Mouse (Mus musculus) CH12.LX (cell line): ENCODE measurements around the gene Cenpu. TPM values are rescaled to one million over a fixed set of nuclear protein-coding genes. Genes with fewer than 3 reads are reported as not detected.
A peak's percentile ranks its signal among the peaks of the same experiment; 100 is the strongest.

Source experiments
- DNase-seq: peaks from one replicate; pipeline ENCODE4 v3.0.0-alpha.2; 2013; ENCODE audit errors: extremely low read depth
- H3K27ac ChIP-seq: 2 replicates; pipeline ENCODE4 v1.5.1; 2012; ENCODE audit warnings: low read depth, mild to moderate bottlenecking, control low read depth, moderate library complexity; ENCODE audit not compliant: insufficient read depth
- H3K27me3 ChIP-seq: replicated peaks from 2 replicates; pipeline ENCODE3; 2012; ENCODE audit warnings: inconsistent platforms
- H3K36me3 ChIP-seq, 2 experiments: replicated peaks in 1 of 2; 2 replicates each; pipeline versions ENCODE3 to v1.6.1; 2012; ENCODE audit warnings: inconsistent platforms in 1 of 2, low read length in 1 of 2, mild to moderate bottlenecking in 1 of 2, mixed read lengths in 1 of 2, moderate library complexity in 1 of 2; ENCODE audit not compliant: control insufficient read depth in 1 of 2, insufficient read depth in 1 of 2
- H3K4me1 ChIP-seq, 2 experiments: 2 replicates each; pipeline ENCODE4 v1.6.1; 2012; ENCODE audit warnings: inconsistent platforms in 1 of 2, moderate library complexity in 1 of 2; ENCODE audit not compliant: insufficient read depth in 2 of 2, control insufficient read depth in 1 of 2
- H3K4me2 ChIP-seq: 2 replicates; pipeline ENCODE4 v1.6.1; 2012; ENCODE audit warnings: low read depth, mild to moderate bottlenecking, control low read depth; ENCODE audit not compliant: poor library complexity, insufficient read depth, severe bottlenecking
- H3K4me3 ChIP-seq, 3 experiments: fragments of 150-350 bp in 1 of 3; sonication (generic) in 1 of 3; replicated peaks in 1 of 3; 2 replicates each; pipeline versions ENCODE3 to v1.5.1; 2011 to 2012; ENCODE audit warnings: low read depth in 2 of 3, low read length in 2 of 3, mild to moderate bottlenecking in 2 of 3, moderate library complexity in 2 of 3, control low read depth in 1 of 3, improper control_type of control experiment in 1 of 3, inconsistent platforms in 1 of 3, mixed read lengths in 1 of 3; ENCODE audit not compliant: poor library complexity in 1 of 3
- H3K79me2 ChIP-seq: replicated peaks from 2 replicates; pipeline ENCODE4 v1.6.1; 2012; ENCODE audit warnings: mild to moderate bottlenecking, moderate library complexity; ENCODE audit not compliant: control insufficient read depth, poor library complexity, insufficient read depth, severe bottlenecking; ENCODE audit errors: extremely low read depth
- H3K9ac ChIP-seq: 2 replicates; pipeline ENCODE4 v1.6.1; 2012; ENCODE audit warnings: low read depth, mild to moderate bottlenecking, control low read depth, moderate library complexity; ENCODE audit not compliant: insufficient read depth
- H3K9me3 ChIP-seq: replicated peaks from 2 replicates; pipeline ENCODE3; 2012; ENCODE audit warnings: low read length, inconsistent platforms, mixed read lengths
- BHLHE40 ChIP-seq: IDR thresholded peaks from 2 replicates; pipeline ENCODE4 v1.6.1; 2011; ENCODE audit warnings: mild to moderate bottlenecking, low read depth, low read length, improper control_type of control experiment
- CHD1 ChIP-seq: IDR thresholded peaks from 2 replicates; pipeline ENCODE4 v1.6.1; 2012; ENCODE audit warnings: low read depth, low read length, improper control_type of control experiment, inconsistent platforms
- CTCF ChIP-seq, 2 experiments: IDR thresholded peaks in 1 of 2; conservative IDR thresholded peaks in 1 of 2; 2 replicates each; pipeline ENCODE4 v1.5.1; 2011 to 2012; ENCODE audit warnings: low read depth in 2 of 2, low read length in 2 of 2, improper control_type of control experiment in 1 of 2, inconsistent platforms in 1 of 2, mild to moderate bottlenecking in 1 of 2, moderate library complexity in 1 of 2
- ETS1 ChIP-seq: conservative IDR thresholded peaks from 2 replicates; pipeline ENCODE4 v1.6.1; 2012; ENCODE audit warnings: low read depth, mild to moderate bottlenecking, inconsistent platforms, low read length, improper control_type of control experiment, moderate library complexity
- MEF2A ChIP-seq: IDR thresholded peaks from 2 replicates; pipeline ENCODE4 v1.6.1; 2014; ENCODE audit warnings: low read depth, mild to moderate bottlenecking, inconsistent platforms, low read length, improper control_type of control experiment, borderline replicate concordance
- NRF1 ChIP-seq: IDR thresholded peaks from 2 replicates; pipeline ENCODE4 v1.6.1; 2014; ENCODE audit warnings: low read depth, mild to moderate bottlenecking, inconsistent platforms, low read length, improper control_type of control experiment, moderate library complexity
- POLR2A ChIP-seq: IDR thresholded peaks from 2 replicates; pipeline ENCODE4 v1.6.1; 2011; ENCODE audit warnings: low read depth, mild to moderate bottlenecking, improper control_type of control experiment, low read length
- RCOR1 ChIP-seq: conservative IDR thresholded peaks from 2 replicates; pipeline ENCODE4 v1.6.1; 2012; ENCODE audit warnings: low read depth, mild to moderate bottlenecking, inconsistent platforms, low read length, improper control_type of control experiment
- SIN3A ChIP-seq: IDR thresholded peaks from 2 replicates; pipeline ENCODE4 v1.6.1; 2012; ENCODE audit warnings: low read length, improper control_type of control experiment, inconsistent platforms
- SMC3 ChIP-seq: IDR thresholded peaks from 2 replicates; pipeline ENCODE4 v1.6.1; 2011; ENCODE audit warnings: low read depth, low read length, improper control_type of control experiment
- TBP ChIP-seq: conservative IDR thresholded peaks from 2 replicates; pipeline ENCODE4 v1.6.1; 2011; ENCODE audit warnings: low read depth, low read length, improper control_type of control experiment
- UBTF ChIP-seq: IDR thresholded peaks from 2 replicates; pipeline ENCODE4 v1.6.1; 2012; ENCODE audit warnings: low read depth, mild to moderate bottlenecking, inconsistent platforms, low read length, improper control_type of control experiment, moderate library complexity
- USF1 ChIP-seq: IDR thresholded peaks from 2 replicates; pipeline ENCODE4 v1.6.1; 2014; ENCODE audit warnings: low read depth, mild to moderate bottlenecking, inconsistent platforms, low read length, improper control_type of control experiment
- ZMIZ1 ChIP-seq: IDR thresholded peaks from 2 replicates; pipeline ENCODE4 v1.6.1; 2012; ENCODE audit warnings: low read depth, mild to moderate bottlenecking, inconsistent platforms, low read length, improper control_type of control experiment
- ZNF384 ChIP-seq: IDR thresholded peaks from 2 replicates; pipeline ENCODE4 v1.6.1; 2012; ENCODE audit warnings: low read depth, low read length, improper control_type of control experiment, inconsistent platforms
- dilution Hi-C: fragments of 300-500 bp; cut with MboI; formaldehyde crosslinking; loops from 2 replicates; pipeline ENCODE4 v1.14.3; 2020; ENCODE audit warnings: low sequenced_read_pairs; ENCODE audit not compliant: extremely low pct_unique_long_range_greater_than_20kb, extremely low pct_ligation_motif_present
- in situ Hi-C: fragments of 300-500 bp; cut with MboI; formaldehyde crosslinking; loops from 3 replicates; pipeline ENCODE4 v1.14.3; 2019; ENCODE audit warnings: low sequenced_read_pairs, low pct_ligation_motif_present, low pct_unique_long_range_greater_than_20kb, mixed read lengths
- polyA plus RNA-seq: library from polyadenylated mRNA; unstranded; fragments of >175 nt; gene quantifications from 2 replicates; pipeline ENCODE4 v1.2.1, GENCODE M21; 2012; ENCODE audit warnings: low read depth; ENCODE audit not compliant: insufficient read length
- total RNA-seq, 2 experiments: library from RNA; depleted of rRNA; stranded (reverse); fragments of 300-350 nt in 1 of 2; fragments of >200 nt in 1 of 2; gene quantifications; 2 replicates each; pipeline ENCODE4 v1.2.3; 2012 to 2014

Cenpu gene
- total and polyA plus RNA-seq, 3 experiments, result 7.8 to 27.7 (median 26.8) TPM

DNA sequence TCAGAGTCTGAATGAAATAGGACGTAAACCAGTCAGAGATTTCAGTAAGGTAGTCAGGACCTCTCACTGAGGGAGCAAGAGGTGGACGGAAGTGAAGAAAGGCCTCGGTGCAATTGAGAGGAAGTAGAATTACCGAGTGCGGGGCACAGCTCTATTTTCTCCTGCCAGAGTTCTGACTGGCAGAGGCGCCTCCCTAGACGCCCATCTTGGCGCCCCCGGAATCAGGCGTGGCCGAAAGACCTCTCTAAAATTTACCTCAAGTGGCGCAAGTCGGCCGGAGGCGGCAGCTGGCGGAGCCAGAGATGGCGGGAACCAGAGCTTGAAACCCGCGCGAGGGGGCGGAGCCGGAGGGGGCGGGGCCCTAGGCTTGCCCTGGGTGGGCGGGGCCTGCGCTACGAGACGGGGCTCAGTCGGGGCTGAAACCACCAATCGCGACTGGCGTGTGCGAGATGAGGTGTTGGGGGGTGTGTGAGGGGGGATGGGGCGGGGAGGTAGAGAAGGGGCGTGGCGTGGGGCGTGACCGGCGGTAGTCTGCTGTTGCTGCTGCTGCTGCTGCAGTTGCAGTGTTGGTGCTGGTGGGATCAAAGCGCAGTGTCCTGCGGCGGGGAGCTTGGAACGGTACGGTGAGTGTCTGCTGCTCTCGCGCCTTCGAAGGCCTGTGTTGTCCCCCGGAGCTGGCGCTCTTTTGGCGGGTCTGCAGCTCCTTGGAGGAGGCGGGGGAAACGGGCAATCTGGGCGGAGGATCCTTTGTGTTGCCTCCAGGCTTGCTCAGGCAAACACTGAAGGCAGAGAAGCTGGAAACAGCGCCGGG lies 65.3 kb downstream of the Cenpu start, which contains the start of the genes Primpol and Casp3 (continued):
- TF ChIP-seq ZMIZ1 (peak; percentile 46), BHLHE40 (no peak), UBTF (peak; percentile 45; the same call in 1 of the 2 replicates), USF1 (no peak), RCOR1 (no peak; the same call in 1 of the 2 replicates), POLR2A (peak; percentile 90), CHD1 (no peak), CTCF (conservative IDR thresholded peaks at IDR 0.05 in 1 of 2, IDR thresholded peaks at IDR 0.05 in 1 of 2; ENCODE audit: low read depth in 2 of 2, low read length in 2 of 2) (0 out of 4 replicates have a peak, but pooled peaks of 1 of the 2 experiments have one; percentile 5), SMC3 (no peak; the same call in 1 of the 2 replicates), SIN3A (peak; percentile 93)
- TF ChIP-seq, all 38 proteins: peak for 19

- in situ Hi-C loops, result no loop called here
- DNase-seq, result no peak
- Histone ChIP-seq H3K9ac (peak overlapping the region; percentile 82), H3K27me3 (no peaks in the 10 kb centered on the region), H3K4me3 (peak overlapping the region; percentile 67 to 96 (median 80)), H3K4me1 (peaks cover 4 to 24% of the 10 kb centered on the region in 2 experiments), H3K27ac (peak overlapping the region; percentile 32; the same call in 1 of the 2 replicates), H3K4me2 (peak overlapping the region; percentile 100), H3K9me3 (peaks cover 8% of the 10 kb centered on the region), H3K79me2 (peaks cover 41% of the 10 kb centered on the region), H3K36me3 (peaks cover 6 to 23% of the 10 kb centered on the region in 2 experiments)
- dilution Hi-C loops, result no loop called here
- TF ChIP-seq MEF2A, result no peak
- TF ChIP-seq ZNF384, result no peak
- no peak for TF ChIP-seq ETS1
- peak; percentile 35; the same call in 1 of the 2 replicates for TF ChIP-seq UBTF
- TF ChIP-seq NRF1, result no peak
- TF ChIP-seq TBP, result 0 out of 2 replicates have a peak, but pooled peaks have one; percentile 13
Observed at GRCm38 (mm10) chr8:46617690-46618620, 66.1 kb downstream of the Cenpu start.
